Mouse (Mus musculus) urinary bladder, postnatal 4 days (tissue): ENCODE results near the gene Ift57.

ENCODE experiments used
- DNase-seq, 2 experiments: peaks; one replicate each; pipeline ENCODE4 v3.0.0; 2021 to 2022; ENCODE audit warnings: low spot score in 2 of 2

Gene Ift57

GRCm38 (mm10) chr16:49792446-49792878 is 93.4 kb downstream of the Ift57 start:
- DNase-seq, result no peak

- no peak for DNase-seq
Observed at GRCm38 (mm10) chr16:49793596-49793995, 94.6 kb downstream of the Ift57 start.

- DNase-seq, result no peak
Observed at GRCm38 (mm10) chr16:49796271-49796670, 97.2 kb downstream of the Ift57 start.

- DNase-seq, result no peak
Observed at GRCm38 (mm10) chr16:49796954-49797353, 97.9 kb downstream of the Ift57 start.

- DNase-seq, result no peak
Observed at GRCm38 (mm10) chr16:49798790-49799189, 99.8 kb downstream of the Ift57 start.

GRCm38 (mm10) chr16:49799597-49800561 is 100.8 kb downstream of the Ift57 start, which contains the start of gene Cd47:
TSS of gene Cd47 (plus strand) at chr16:49800533.
- no peak for DNase-seq

- DNase-seq, result no peak
Observed at GRCm38 (mm10) chr16:49800996-49801395, 102.0 kb downstream of the Ift57 start.

- no peak for DNase-seq
Observed at GRCm38 (mm10) chr16:49801399-49801798, 102.4 kb downstream of the Ift57 start.

GRCm38 (mm10) chr16:49802993-49803392 is 104.0 kb downstream of the Ift57 start:
- no peak for DNase-seq

- no peak for DNase-seq
Observed at GRCm38 (mm10) chr16:49803932-49804461, 105.0 kb downstream of the Ift57 start.

GRCm38 (mm10) chr16:49806920-49807319 is 107.9 kb downstream of the Ift57 start:
- no peak for DNase-seq

GRCm38 (mm10) chr16:49807419-49807841 is 108.4 kb downstream of the Ift57 start:
- no peak for DNase-seq

GRCm38 (mm10) chr16:49807862-49808430 is 108.9 kb downstream of the Ift57 start:
- no peak for DNase-seq

- no peak for DNase-seq
Observed at GRCm38 (mm10) chr16:49811897-49812296, 112.9 kb downstream of the Ift57 start.

GRCm38 (mm10) chr16:49812821-49813616 is 114.0 kb downstream of the Ift57 start:
- DNase-seq, result no peak

GRCm38 (mm10) chr16:49814419-49814818 is 115.4 kb downstream of the Ift57 start:
- DNase-seq, result no peak
